Mouse (Mus musculus): ENCODE results near the gene Doc2a. TPM values are rescaled to one million over a fixed set of nuclear protein-coding genes. Genes with fewer than 3 reads are reported as not detected.
"Not testable (repeated sequence)": the region's sequence is repeated elsewhere in the genome, so short reads cannot be mapped to it uniquely, and the experiment has no call there.

The Doc2a gene
- polyA plus RNA-seq, 1 experiment from 2014 or later, result 19.8 TPM

DNA sequence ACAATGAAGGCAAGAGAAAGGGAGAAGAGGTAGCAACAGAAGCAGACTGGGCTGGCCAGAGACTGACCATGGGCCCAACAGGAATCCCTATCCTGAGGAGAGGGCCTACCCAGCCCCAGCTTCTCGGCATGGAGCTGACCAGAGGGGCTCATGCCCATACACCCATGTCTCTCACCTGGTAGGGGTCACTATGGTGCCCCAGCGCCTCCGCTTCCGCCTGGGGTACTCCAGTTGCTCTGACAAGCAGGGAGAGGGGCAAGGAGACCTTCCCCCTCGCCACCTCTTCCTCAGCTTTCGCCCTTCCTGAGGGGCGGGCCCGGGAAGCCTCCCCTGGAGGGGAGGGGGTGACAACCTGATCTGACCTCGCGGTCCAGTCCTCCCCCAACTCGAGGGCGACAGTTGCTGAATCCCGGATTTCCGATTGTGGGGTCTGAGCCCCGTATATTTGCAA lies 36.5 kb downstream of the Doc2a start:
- peak overlapping the region; percentile 93 for H3K27ac ChIP-seq
- peak; percentile 1; the same call in 1 of the 2 replicates for ATAC-seq (replicated peaks)

DNA sequence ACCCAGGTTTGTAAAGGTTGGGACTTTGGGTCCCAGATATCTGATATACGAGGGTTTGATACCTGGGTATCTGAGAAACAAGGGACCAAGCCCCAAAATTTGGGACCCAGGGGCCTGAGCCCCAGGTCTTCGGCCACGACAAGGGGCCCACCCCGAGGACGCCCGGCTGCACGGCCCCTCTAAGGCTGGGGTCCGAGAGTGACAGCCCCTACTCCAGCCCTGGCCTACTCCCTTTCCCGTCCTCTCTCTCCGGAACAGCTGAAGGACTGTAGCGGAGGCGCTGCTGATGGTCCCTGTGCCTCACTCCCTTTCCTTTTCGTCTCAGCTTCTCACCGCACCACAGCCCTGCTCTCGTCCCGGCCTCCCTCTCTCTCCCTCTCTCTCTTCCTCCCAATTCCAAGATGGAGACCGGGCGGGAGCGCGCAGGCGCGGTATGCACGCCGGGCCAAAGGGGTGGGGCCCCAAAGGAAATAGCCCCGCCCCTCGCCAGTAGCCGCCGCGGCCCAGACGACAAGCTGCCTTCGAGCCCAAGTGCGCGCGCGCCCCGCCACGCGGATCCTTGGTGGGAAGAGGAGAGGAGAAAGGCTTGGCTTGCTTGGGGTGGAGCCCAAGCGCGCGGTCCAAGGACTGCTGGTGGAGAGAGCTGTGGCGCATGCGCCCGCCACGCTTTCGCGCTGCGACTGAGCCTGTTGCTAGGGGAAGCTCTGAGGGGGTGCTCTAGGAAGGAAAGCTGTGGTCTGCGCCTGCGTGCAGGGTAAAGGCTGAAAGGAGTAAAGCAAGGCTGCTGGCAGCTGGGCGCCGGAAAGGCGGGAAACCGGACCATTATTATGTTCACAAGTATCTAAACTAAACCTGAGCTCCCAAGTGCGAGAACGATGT lies 37.3 kb downstream of the Doc2a start, which contains the start of gene Taok2:
TSS of gene Taok2 (minus strand) at position 418 of the 879 bp plus-strand sequence.
- Histone ChIP-seq H3K9ac (peak within 1 kb of the TSS; percentile 85), H3K4me1 (peaks cover 42% of the 10 kb centered on the region), H3K9me3 (no peaks in the 10 kb centered on the region), H3K4me2 (peak within 1 kb of the TSS; percentile 99), H3K27me3 (replicated peaks) (no peaks in the 10 kb centered on the region), H3K27ac (peak within 1 kb of the TSS; percentile 93), H3K36me3 (replicated peaks) (peaks cover 11% of the 10 kb centered on the region), H3K4me3 (peak within 1 kb of the TSS; percentile 74)
- WGBS, result under 1% methylated on average over 56 of the region's 56 CpGs
- peak; percentile 97 for ATAC-seq (replicated peaks)

More for the DNA sequence above, 36.5 kb downstream of the Doc2a start:
- Histone ChIP-seq H3K9me3 (no peaks in the 10 kb centered on the region), H3K9ac (peak overlapping the region; percentile 85), H3K36me3 (replicated peaks) (peaks cover 18% of the 10 kb centered on the region), H3K4me3 (peak overlapping the region; percentile 74), H3K27me3 (replicated peaks) (no peaks in the 10 kb centered on the region), H3K4me1 (peaks cover 42% of the 10 kb centered on the region), H3K4me2 (peak overlapping the region; percentile 99)
- WGBS, result 0% methylated on average over 15 of the region's 15 CpGs

DNA sequence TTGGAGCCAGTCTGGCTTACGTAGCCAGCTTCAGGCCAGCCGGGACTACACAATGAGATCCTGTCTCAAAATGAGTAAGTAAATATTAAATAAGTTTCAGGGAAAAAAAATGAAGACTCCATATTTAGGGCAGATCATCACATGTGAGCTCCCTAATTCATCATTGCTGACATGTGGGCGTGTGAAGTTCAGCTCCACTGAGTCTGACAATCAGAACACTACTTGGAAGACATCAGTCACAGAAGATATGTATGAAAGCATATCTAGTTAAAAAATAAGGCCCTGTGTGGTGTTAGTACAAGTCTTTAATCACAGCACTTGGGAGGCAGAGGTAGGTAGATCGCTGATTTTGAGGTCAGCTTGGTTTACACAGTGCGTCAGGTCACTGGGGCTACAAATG lies 40.1 kb downstream of the Doc2a start:
- 92% methylated on average over 5 of the region's 5 CpGs for WGBS
- H3K27ac ChIP-seq, result no peak overlapping the region
- no peak overlapping the region for H3K9ac ChIP-seq
- no peak for ATAC-seq (replicated peaks)
- no peaks in the 10 kb centered on the region for H3K9me3 ChIP-seq
- peaks cover 19% of the 10 kb centered on the region for H3K4me1 ChIP-seq
- no peaks in the 10 kb centered on the region for H3K27me3 ChIP-seq (replicated peaks)
- no peak overlapping the region for H3K4me2 ChIP-seq
- no peak overlapping the region for H3K4me3 ChIP-seq
- H3K36me3 ChIP-seq (replicated peaks), result no peaks in the 10 kb centered on the region

GRCm38 (mm10) chr7:126888852-126889251 lies 41.6 kb downstream of the Doc2a start:
- no peak overlapping the region for H3K4me2 ChIP-seq
- H3K27me3 ChIP-seq (replicated peaks), result no peaks in the 10 kb centered on the region
- H3K4me1 ChIP-seq, result peaks cover 4% of the 10 kb centered on the region; the same call in 1 of the 2 replicates
- WGBS, result 55% methylated on average over 7 of the region's 7 CpGs
- no peak overlapping the region for H3K9ac ChIP-seq
- no peak for ATAC-seq (replicated peaks)
- H3K9me3 ChIP-seq, result no peaks in the 10 kb centered on the region
- no peak overlapping the region for H3K4me3 ChIP-seq
- H3K36me3 ChIP-seq (replicated peaks), result no peaks in the 10 kb centered on the region
- no peak overlapping the region for H3K27ac ChIP-seq

DNA sequence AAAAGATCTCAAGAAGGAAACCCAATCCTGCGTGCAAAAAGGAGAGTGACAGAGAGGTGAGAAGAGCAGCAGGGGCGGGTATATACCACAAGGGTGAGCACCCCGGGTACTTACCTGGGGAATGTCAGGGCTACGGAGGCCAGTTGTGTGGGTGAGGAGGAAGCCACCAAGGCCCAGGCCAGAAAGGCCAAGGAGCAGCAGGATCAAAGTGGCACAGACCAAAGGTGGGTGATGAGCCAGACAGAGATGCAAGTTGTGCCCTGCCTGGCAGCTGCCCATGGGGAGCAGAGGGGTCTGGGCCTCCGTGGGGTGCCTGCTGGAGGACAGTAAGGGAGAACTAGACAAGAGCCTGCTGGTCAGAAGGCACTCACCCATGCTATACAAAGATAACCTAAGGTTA lies 49.7 kb downstream of the Doc2a start:
- Histone ChIP-seq H3K36me3 (replicated peaks) (no peaks in the 10 kb centered on the region), H3K9me3 (no peaks in the 10 kb centered on the region), H3K27me3 (replicated peaks) (no peaks in the 10 kb centered on the region), H3K9ac (peak overlapping the region; percentile 75; the same call in 1 of the 2 replicates), H3K4me1 (peaks cover 16% of the 10 kb centered on the region), H3K4me3 (0 out of 2 replicates have a peak overlapping the region, but pooled peaks have one; percentile 61), H3K27ac (no peak overlapping the region), H3K4me2 (peak overlapping the region; percentile 65)
- ATAC-seq (replicated peaks), result no peak
- 95% methylated on average over 5 of the region's 5 CpGs for WGBS

- ATAC-seq (replicated peaks), result peak; percentile 40
- Histone ChIP-seq H3K9ac (peak overlapping the region; percentile 75), H3K4me2 (peak overlapping the region; percentile 65), H3K27ac (peak overlapping the region; percentile 91), H3K9me3 (no peaks in the 10 kb centered on the region), H3K4me1 (peaks cover 16% of the 10 kb centered on the region), H3K36me3 (replicated peaks) (no peaks in the 10 kb centered on the region), H3K27me3 (replicated peaks) (no peaks in the 10 kb centered on the region), H3K4me3 (peak overlapping the region; percentile 61)
- WGBS, result 25% methylated on average over 15 of the region's 16 CpGs
These were observed 50.3 kb downstream of the Doc2a start for GRCm38 (mm10) chr7:126897390-126898101.

DNA sequence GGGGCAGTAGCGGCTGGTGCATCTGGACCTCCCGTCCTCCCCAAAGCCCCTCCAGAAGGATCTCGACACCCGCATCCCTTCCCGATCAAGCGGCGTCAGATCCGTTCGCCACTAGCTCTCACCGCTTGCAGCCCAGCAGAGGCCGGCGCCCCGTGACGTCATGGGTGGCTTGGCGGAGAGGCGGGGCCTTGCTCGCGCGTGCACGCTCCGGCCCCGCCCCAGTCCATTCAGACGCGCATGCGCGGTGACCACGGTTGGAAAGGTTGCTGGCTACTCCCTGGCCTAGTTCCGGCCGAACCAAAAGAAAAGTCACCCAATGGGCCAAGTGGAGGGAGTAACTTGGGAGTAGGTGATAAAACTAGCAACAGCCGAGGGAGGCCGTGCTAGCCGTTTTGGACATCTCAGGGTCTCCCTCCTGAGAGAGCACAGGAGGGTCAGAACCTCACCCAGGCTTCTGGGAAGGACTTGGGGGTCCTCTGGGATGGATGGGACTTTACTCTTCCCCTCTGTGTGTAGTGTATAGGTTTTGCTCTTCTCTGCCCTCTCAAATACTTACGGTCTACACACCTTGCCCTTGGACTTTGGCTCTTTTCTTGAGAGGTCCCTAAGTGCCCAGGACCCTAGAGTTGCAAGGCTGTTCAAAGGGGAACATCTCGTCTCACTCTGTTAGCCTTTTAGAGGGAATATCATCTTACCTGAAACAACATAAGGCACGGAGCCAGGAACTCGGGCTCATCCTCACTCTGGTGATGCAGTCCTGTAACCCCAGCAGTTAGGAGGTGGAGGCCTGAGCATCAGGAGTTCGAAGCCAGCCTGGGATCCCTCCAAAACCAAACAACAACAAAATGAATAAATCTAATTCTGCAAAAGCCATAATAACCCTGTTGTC lies 51.1 kb downstream of the Doc2a start:
- 12% methylated on average over 37 of the region's 37 CpGs for WGBS

DNA sequence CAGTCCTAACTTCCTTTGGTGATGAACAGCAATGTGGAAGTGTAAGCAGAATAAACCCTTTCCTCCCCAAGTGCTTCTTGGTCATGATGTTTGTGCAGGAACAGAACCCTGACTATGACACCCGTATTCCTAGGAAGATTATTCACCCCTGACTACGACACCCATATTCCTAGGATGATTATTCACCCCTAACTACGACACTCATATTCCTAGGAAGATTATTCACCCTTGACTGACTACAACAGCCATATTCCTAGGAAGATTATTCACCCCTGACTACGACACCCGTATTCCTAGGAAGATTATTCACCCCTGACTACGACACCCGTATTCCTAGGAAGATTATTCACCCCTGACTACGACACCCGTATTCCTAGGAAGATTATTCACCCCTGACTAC lies 52.6 kb downstream of the Doc2a start:
- not testable (repeated sequence) for H3K9ac ChIP-seq; H3K4me3 ChIP-seq; H3K36me3 ChIP-seq (replicated peaks); H3K27me3 ChIP-seq (replicated peaks); ATAC-seq (replicated peaks); H3K9me3 ChIP-seq; H3K27ac ChIP-seq; H3K4me2 ChIP-seq
- H3K4me1 ChIP-seq, result peaks cover 16% of the 10 kb centered on the region
- WGBS, result 91% methylated on average over 7 of the region's 9 CpGs

More for the DNA sequence above, 51.1 kb downstream of the Doc2a start:
- Histone ChIP-seq H3K4me3 (peak overlapping the region; percentile 61), H3K36me3 (replicated peaks) (no peaks in the 10 kb centered on the region), H3K27ac (peak overlapping the region; percentile 91), H3K4me1 (peaks cover 16% of the 10 kb centered on the region), H3K9ac (peak overlapping the region; percentile 75), H3K27me3 (replicated peaks) (no peaks in the 10 kb centered on the region), H3K9me3 (no peaks in the 10 kb centered on the region), H3K4me2 (peak overlapping the region; percentile 65)
- peak; percentile 94 for ATAC-seq (replicated peaks)

Other genes with a start within 250 kb of the Doc2a start
- 11.5 and 13.0 TPM in 2 replicates for gene Nupr1, start 216.6 kb upstream of the Doc2a start, polyA plus RNA-seq (2015; fragmentation: Nextera tagmentation; extraction: Ambion mirVana)
- gene Sgf29, start 198.1 kb upstream of the Doc2a start, polyA plus RNA-seq (2015; fragmentation: Nextera tagmentation; extraction: Ambion mirVana), result 62.3 and 72.4 TPM in 2 replicates
- 8.3 and 8.9 TPM in 2 replicates for gene Sult1a1, start 171.0 kb upstream of the Doc2a start, polyA plus RNA-seq (2015; fragmentation: Nextera tagmentation; extraction: Ambion mirVana)
- gene Bola2, start 152.0 kb upstream of the Doc2a start, polyA plus RNA-seq (2015; fragmentation: Nextera tagmentation; extraction: Ambion mirVana), result 116 and 126 TPM in 2 replicates
- 18.3 and 20.9 TPM in 2 replicates for gene Slx1b, start 151.6 kb upstream of the Doc2a start, polyA plus RNA-seq (2015; fragmentation: Nextera tagmentation; extraction: Ambion mirVana)
- 119 and 127 TPM in 2 replicates for gene Coro1a, start 139.6 kb upstream of the Doc2a start, polyA plus RNA-seq (2015; fragmentation: Nextera tagmentation; extraction: Ambion mirVana)
- gene Mapk3, start 87.8 kb upstream of the Doc2a start, polyA plus RNA-seq (2015; fragmentation: Nextera tagmentation; extraction: Ambion mirVana), result 110 and 111 TPM in 2 replicates
- gene Gdpd3, start 81.1 kb upstream of the Doc2a start, polyA plus RNA-seq (2015; fragmentation: Nextera tagmentation; extraction: Ambion mirVana), result 2.2 and 2.3 TPM in 2 replicates
- 201 and 224 TPM in 2 replicates for gene Ypel3, start 70.5 kb upstream of the Doc2a start, polyA plus RNA-seq (2015; fragmentation: Nextera tagmentation; extraction: Ambion mirVana)
- 0.37 and 0.57 TPM in 2 replicates for gene Tbx6, start 65.9 kb upstream of the Doc2a start, polyA plus RNA-seq (2015; fragmentation: Nextera tagmentation; extraction: Ambion mirVana)
- gene Ppp4c, start 54.9 kb upstream of the Doc2a start, polyA plus RNA-seq (2015; fragmentation: Nextera tagmentation; extraction: Ambion mirVana), result 191 and 192 TPM in 2 replicates
- gene Fam57b, start 49.7 kb upstream of the Doc2a start, polyA plus RNA-seq (2015; fragmentation: Nextera tagmentation; extraction: Ambion mirVana), result 60.4 and 65.4 TPM in 2 replicates
- gene 4930451I11Rik, start 15.8 kb upstream of the Doc2a start, polyA plus RNA-seq (2015; fragmentation: Nextera tagmentation; extraction: Ambion mirVana), result not detected in 2 replicates
- gene Hirip3, start 14.6 kb downstream of the Doc2a start, polyA plus RNA-seq (2015; fragmentation: Nextera tagmentation; extraction: Ambion mirVana), result 16.7 and 22.8 TPM in 2 replicates
- gene Ino80e, start 15.0 kb downstream of the Doc2a start, polyA plus RNA-seq (2015; fragmentation: Nextera tagmentation; extraction: Ambion mirVana), result 94.4 and 100 TPM in 2 replicates
- gene Taok2, start 37.3 kb downstream of the Doc2a start, polyA plus RNA-seq (2015; fragmentation: Nextera tagmentation; extraction: Ambion mirVana), result 66.8 and 70.9 TPM in 2 replicates
- gene Tmem219, start 75.5 kb downstream of the Doc2a start, polyA plus RNA-seq (2015; fragmentation: Nextera tagmentation; extraction: Ambion mirVana), result 33.2 and 36.1 TPM in 2 replicates
- 133 and 136 TPM in 2 replicates for gene Kctd13, start 81.5 kb downstream of the Doc2a start, polyA plus RNA-seq (2015; fragmentation: Nextera tagmentation; extraction: Ambion mirVana)
- 7.8 and 8.9 TPM in 2 replicates for gene Asphd1, start 102.2 kb downstream of the Doc2a start, polyA plus RNA-seq (2015; fragmentation: Nextera tagmentation; extraction: Ambion mirVana)
- gene Sez6l2, start 103.1 kb downstream of the Doc2a start, polyA plus RNA-seq (2015; fragmentation: Nextera tagmentation; extraction: Ambion mirVana), result 50.5 and 56.2 TPM in 2 replicates
- gene Cdipt, start 128.5 kb downstream of the Doc2a start, polyA plus RNA-seq (2015; fragmentation: Nextera tagmentation; extraction: Ambion mirVana), result 136 and 150 TPM in 2 replicates
- 1.1 and 1.5 TPM in 2 replicates for gene Cdiptos, start 128.7 kb downstream of the Doc2a start, polyA plus RNA-seq (2015; fragmentation: Nextera tagmentation; extraction: Ambion mirVana)
- 4.0 and 4.5 TPM in 2 replicates for gene Mvp, start 167.2 kb downstream of the Doc2a start, polyA plus RNA-seq (2015; fragmentation: Nextera tagmentation; extraction: Ambion mirVana)
- 1.0 TPM in 1 of 2 replicates, not detected in the other for gene Pagr1b, start 169.1 kb downstream of the Doc2a start, polyA plus RNA-seq (2015; fragmentation: Nextera tagmentation; extraction: Ambion mirVana)
- 46.9 and 73.4 TPM in 2 replicates for gene Pagr1a, start 169.9 kb downstream of the Doc2a start, polyA plus RNA-seq (2015; fragmentation: Nextera tagmentation; extraction: Ambion mirVana)
- gene Gm42742, start 173.7 kb downstream of the Doc2a start, polyA plus RNA-seq (2015; fragmentation: Nextera tagmentation; extraction: Ambion mirVana), result 44.9 and 52.6 TPM in 2 replicates
- gene Prrt2, start 173.8 kb downstream of the Doc2a start, polyA plus RNA-seq (2015; fragmentation: Nextera tagmentation; extraction: Ambion mirVana), result 40.7 and 42.3 TPM in 2 replicates
- 78.0 and 89.8 TPM in 2 replicates for gene Maz, start 179.6 kb downstream of the Doc2a start, polyA plus RNA-seq (2015; fragmentation: Nextera tagmentation; extraction: Ambion mirVana)
- gene Kif22, start 195.1 kb downstream of the Doc2a start, polyA plus RNA-seq (2015; fragmentation: Nextera tagmentation; extraction: Ambion mirVana), result 21.4 and 24.8 TPM in 2 replicates
- not detected in 2 replicates for gene Zg16, start 239.9 kb downstream of the Doc2a start, polyA plus RNA-seq (2015; fragmentation: Nextera tagmentation; extraction: Ambion mirVana)
- 1.9 and 2.3 TPM in 2 replicates for gene AI467606, start 243.9 kb downstream of the Doc2a start, polyA plus RNA-seq (2015; fragmentation: Nextera tagmentation; extraction: Ambion mirVana)

All from midbrain, embryonic 15.5 days (tissue).